Mouse (Mus musculus) heart, postnatal 0 days (tissue): ENCODE results near the gene Cd24a.

ENCODE experiments used
- CTCF ChIP-seq: IDR thresholded peaks from 2 replicates; pipeline ENCODE4 v1.5.1; 2016; ENCODE audit warnings: antibody characterized with exemption, control low read depth, low read depth
- EP300 ChIP-seq: IDR thresholded peaks from 2 replicates; pipeline ENCODE4 v1.6.1; 2016; ENCODE audit warnings: antibody characterized with exemption, low read depth

DNA sequence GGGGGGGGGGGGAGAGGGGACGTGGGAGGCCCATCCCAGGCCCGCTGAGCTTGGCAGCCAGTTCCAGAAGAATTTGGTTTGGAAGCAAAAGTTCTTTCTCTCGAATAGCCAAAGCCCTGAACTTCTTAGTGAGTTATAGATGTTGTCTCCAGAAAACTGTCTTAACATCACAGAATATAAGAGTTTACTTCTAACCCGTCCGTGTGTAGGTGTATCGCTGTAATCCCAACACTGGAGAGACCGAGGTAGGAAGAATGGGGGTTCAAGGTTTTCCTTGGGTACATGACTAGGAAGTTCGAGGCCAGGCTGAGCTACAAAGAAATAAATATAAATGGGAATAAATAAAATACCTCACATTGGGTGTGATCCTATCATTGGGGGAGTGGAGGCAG, 36.9 kb upstream of the Cd24a start:
- TF ChIP-seq CTCF (no peak), EP300 (no peak)
